Mouse (Mus musculus) kidney, embryonic 15.5 days (tissue): ENCODE results near the gene Vwa8. TPM values are rescaled to one million over a fixed set of nuclear protein-coding genes. Genes with fewer than 3 reads are reported as not detected.

Experiments used
- ATAC-seq: fragments of 200-750 bp; cut with Nextera tagmentation; replicated peaks from 2 replicates; pipeline ENCODE4 v1.8.0; 2017; ENCODE audit warnings: moderate TSS enrichment; ENCODE audit not compliant: low FRiP score
- H3K27ac ChIP-seq: fragments of 300-500 bp; sonication (generic); 2 replicates; pipeline ENCODE4 v1.5.1; 2015; ENCODE audit warnings: mild to moderate bottlenecking, inconsistent platforms
- H3K27me3 ChIP-seq: fragments of 300-500 bp; sonication (generic); 2 replicates; pipeline ENCODE4 v1.6.1; 2015; ENCODE audit warnings: inconsistent platforms
- H3K36me3 ChIP-seq: fragments of 300-500 bp; sonication (generic); 2 replicates; pipeline ENCODE4 v1.6.1; 2015; ENCODE audit warnings: inconsistent platforms
- H3K4me1 ChIP-seq: fragments of 300-500 bp; sonication (generic); 2 replicates; pipeline ENCODE4 v1.6.1; 2015; ENCODE audit warnings: inconsistent platforms
- H3K4me2 ChIP-seq: fragments of 300-500 bp; sonication (generic); 2 replicates; pipeline ENCODE4 v1.6.1; 2015; ENCODE audit warnings: moderate library complexity, mild to moderate bottlenecking, inconsistent platforms
- H3K4me3 ChIP-seq: fragments of 300-500 bp; sonication (generic); replicated peaks from 2 replicates; pipeline ENCODE4 v1.5.1; 2015; ENCODE audit warnings: mild to moderate bottlenecking, inconsistent platforms
- H3K9ac ChIP-seq: fragments of 300-500 bp; sonication (generic); 2 replicates; pipeline ENCODE4 v1.6.1; 2015; ENCODE audit warnings: mild to moderate bottlenecking, inconsistent platforms
- H3K9me3 ChIP-seq: fragments of 300-500 bp; sonication (generic); replicated peaks from 2 replicates; pipeline ENCODE4 v1.6.1; 2016; ENCODE audit warnings: inconsistent platforms
- WGBS: fragments of 180-500 bp; shearing (Covaris S2); methylation state at CpG from one replicate; pipeline ENCODE4 v1.1.7; 2015; ENCODE audit warnings: mixed read lengths; 5-methylcytosine and 5-hydroxymethylcytosine counted together
- polyA plus RNA-seq: library from polyadenylated mRNA; unstranded; fragments of >200 nt; fragmentation: Nextera tagmentation; extraction: Ambion mirVana; gene quantifications from 2 replicates; pipeline ENCODE4 v1.2.1, GENCODE M21; 2015

The Vwa8 gene
- polyA plus RNA-seq, 1 experiment from 2014 or later, result 14.6 TPM

GRCm38 (mm10) chr14:79136585-79136984 lies 287.7 kb downstream of the Vwa8 start:
- Histone ChIP-seq H3K27ac (no peak overlapping the region), H3K4me2 (no peak overlapping the region), H3K9ac (no peak overlapping the region), H3K4me1 (peaks cover 22% of the 10 kb centered on the region), H3K9me3 (no peaks in the 10 kb centered on the region), H3K36me3 (no peaks in the 10 kb centered on the region), H3K27me3 (no peaks in the 10 kb centered on the region), H3K4me3 (no peak overlapping the region)
- 76% methylated on average over 3 of the region's 3 CpGs for WGBS
- no peak for ATAC-seq

DNA sequence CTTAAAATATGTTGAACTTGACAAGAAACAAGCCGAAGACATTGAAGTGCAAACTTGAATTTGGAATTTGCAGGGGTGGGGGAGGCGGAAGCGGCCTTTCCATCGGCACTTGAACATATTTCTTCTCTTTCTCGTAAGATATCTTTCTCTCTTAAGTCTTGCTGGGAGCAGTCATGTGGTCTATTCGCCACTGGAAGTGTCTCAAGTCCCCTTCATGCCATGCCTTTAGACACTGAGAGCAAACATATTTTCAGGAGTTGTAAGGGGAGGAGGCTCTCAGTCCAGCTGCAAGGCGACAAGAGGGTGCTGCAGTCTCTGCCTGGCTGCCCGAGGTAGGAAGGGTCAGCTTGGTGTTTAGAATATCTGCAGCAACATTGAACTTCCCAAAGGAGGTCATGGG lies 288.2 kb downstream of the Vwa8 start:
- Histone ChIP-seq H3K36me3 (no peaks in the 10 kb centered on the region), H3K9ac (no peak overlapping the region), H3K4me2 (no peak overlapping the region), H3K27me3 (no peaks in the 10 kb centered on the region), H3K9me3 (no peaks in the 10 kb centered on the region), H3K4me1 (peaks cover 22% of the 10 kb centered on the region), H3K4me3 (no peak overlapping the region), H3K27ac (no peak overlapping the region)
- WGBS, result 60% methylated on average over 8 of the region's 8 CpGs
- ATAC-seq, result no peak

DNA sequence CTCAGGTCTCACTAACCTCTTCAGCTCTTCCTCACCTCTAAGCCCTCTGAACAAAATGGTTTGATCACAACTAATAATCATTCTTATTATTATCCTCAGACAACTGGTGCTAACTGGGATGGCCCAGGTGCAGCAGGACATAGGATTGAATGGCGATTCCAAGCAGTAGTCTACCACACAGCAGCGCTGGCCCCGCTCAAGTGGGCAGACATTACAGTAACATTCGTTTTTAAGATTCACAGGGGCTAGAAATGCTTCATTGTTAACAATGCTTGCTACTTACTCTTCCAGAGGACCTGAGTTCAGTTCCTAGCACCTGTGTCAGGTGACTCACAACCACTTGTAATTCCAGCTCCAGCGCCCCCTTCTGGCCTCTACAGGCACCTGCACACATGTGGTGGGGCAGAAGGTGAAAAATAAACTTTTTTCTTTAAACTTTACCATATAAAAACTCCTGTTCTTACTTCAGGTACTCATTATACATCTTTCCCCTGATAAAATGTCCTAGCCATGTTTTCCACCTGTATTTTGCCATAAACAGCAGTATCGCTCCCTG lies 290.3 kb downstream of the Vwa8 start:
- no peaks in the 10 kb centered on the region for H3K27me3 ChIP-seq
- no peaks in the 10 kb centered on the region for H3K9me3 ChIP-seq
- no peaks in the 10 kb centered on the region for H3K36me3 ChIP-seq
- no peak overlapping the region for H3K4me2 ChIP-seq
- no peak overlapping the region for H3K9ac ChIP-seq
- no peak overlapping the region for H3K4me3 ChIP-seq
- WGBS, result 89% methylated on average over 6 of the region's 6 CpGs
- H3K27ac ChIP-seq, result no peak overlapping the region
- ATAC-seq, result no peak
- peaks cover 28% of the 10 kb centered on the region for H3K4me1 ChIP-seq

GRCm38 (mm10) chr14:79139918-79140825 lies 291.3 kb downstream of the Vwa8 start:
- Histone ChIP-seq H3K4me3 (no peak overlapping the region), H3K36me3 (no peaks in the 10 kb centered on the region), H3K4me2 (peak overlapping the region; percentile 1; the same call in 1 of the 2 replicates), H3K27me3 (no peaks in the 10 kb centered on the region), H3K9ac (no peak overlapping the region), H3K9me3 (no peaks in the 10 kb centered on the region), H3K27ac (peak overlapping the region; percentile 39), H3K4me1 (peaks cover 31% of the 10 kb centered on the region)
- WGBS, result 21% methylated on average over 19 of the region's 19 CpGs
- peak; percentile 84 for ATAC-seq

GRCm38 (mm10) chr14:79140826-79141219 lies 292.0 kb downstream of the Vwa8 start:
- peaks cover 31% of the 10 kb centered on the region for H3K4me1 ChIP-seq
- 75% methylated on average over 2 of the region's 2 CpGs for WGBS
- no peak overlapping the region for H3K9ac ChIP-seq
- no peaks in the 10 kb centered on the region for H3K36me3 ChIP-seq
- no peaks in the 10 kb centered on the region for H3K27me3 ChIP-seq
- H3K4me2 ChIP-seq, result no peak overlapping the region
- H3K9me3 ChIP-seq, result no peaks in the 10 kb centered on the region
- H3K27ac ChIP-seq, result peak overlapping the region; percentile 39; the same call in 1 of the 2 replicates
- no peak for ATAC-seq
- H3K4me3 ChIP-seq, result no peak overlapping the region

DNA sequence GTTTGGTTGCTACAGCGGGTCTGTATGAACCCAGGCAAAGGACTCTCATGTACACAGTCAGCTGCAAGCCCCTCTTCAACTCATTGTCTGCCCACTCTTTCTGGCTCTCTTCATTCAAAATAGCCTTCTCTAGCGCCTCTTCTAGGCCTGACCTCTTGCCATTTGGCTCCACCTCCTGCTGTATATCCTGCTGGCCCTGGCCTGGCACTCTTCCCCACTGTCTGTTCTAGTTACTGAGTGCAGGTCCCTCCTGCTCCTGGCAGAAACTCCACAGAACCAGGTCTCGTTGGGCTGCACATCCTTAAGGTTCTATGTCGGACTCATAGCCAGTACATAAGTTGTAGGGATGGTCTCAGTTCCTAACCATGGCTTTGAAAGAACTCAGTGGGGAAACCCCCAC lies 293.5 kb downstream of the Vwa8 start:
- H3K4me2 ChIP-seq, result no peak overlapping the region
- no peak overlapping the region for H3K4me3 ChIP-seq
- no peak overlapping the region for H3K9ac ChIP-seq
- peaks cover 28% of the 10 kb centered on the region for H3K4me1 ChIP-seq
- no peaks in the 10 kb centered on the region for H3K9me3 ChIP-seq
- no peak overlapping the region for H3K27ac ChIP-seq
- H3K36me3 ChIP-seq, result no peaks in the 10 kb centered on the region
- no peak for ATAC-seq
- 87% methylated on average over 4 of the region's 4 CpGs for WGBS
- H3K27me3 ChIP-seq, result no peaks in the 10 kb centered on the region

GRCm38 (mm10) chr14:79143696-79144095 lies 294.8 kb downstream of the Vwa8 start:
- Histone ChIP-seq H3K4me2 (no peak overlapping the region), H3K9ac (no peak overlapping the region), H3K4me1 (peaks cover 28% of the 10 kb centered on the region), H3K27me3 (no peaks in the 10 kb centered on the region), H3K36me3 (no peaks in the 10 kb centered on the region), H3K9me3 (no peaks in the 10 kb centered on the region), H3K4me3 (no peak overlapping the region), H3K27ac (no peak overlapping the region)
- no peak for ATAC-seq
- 91% methylated on average over 9 of the region's 9 CpGs for WGBS

- WGBS, result 62% methylated on average over 13 of the region's 13 CpGs
- peak; percentile 41; the same call in 1 of the 2 replicates for ATAC-seq
- Histone ChIP-seq H3K4me3 (no peak overlapping the region), H3K9ac (no peak overlapping the region), H3K36me3 (no peaks in the 10 kb centered on the region), H3K27me3 (no peaks in the 10 kb centered on the region), H3K9me3 (no peaks in the 10 kb centered on the region), H3K27ac (no peak overlapping the region), H3K4me2 (no peak overlapping the region), H3K4me1 (peaks cover 26% of the 10 kb centered on the region)
Observed at GRCm38 (mm10) chr14:79144278-79145224, 295.7 kb downstream of the Vwa8 start.

DNA sequence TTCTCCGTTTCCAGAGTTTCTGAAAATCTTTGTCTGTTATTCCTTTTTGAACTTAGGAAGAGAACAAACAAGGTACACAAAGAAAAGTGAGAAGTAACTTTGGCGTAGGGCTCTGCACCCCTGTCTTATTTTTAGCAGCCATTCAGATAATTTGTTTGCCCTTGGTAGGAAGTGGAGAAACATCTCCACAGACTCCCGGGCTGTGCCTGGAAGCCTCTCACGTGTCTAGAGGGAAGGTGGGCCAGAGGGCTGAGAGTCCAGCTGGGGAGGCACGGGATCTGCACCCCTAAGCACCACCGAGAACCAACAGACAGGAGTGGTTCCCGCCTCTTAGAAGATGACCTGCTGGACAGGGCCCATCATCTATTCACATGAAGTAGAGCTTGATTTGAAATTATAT lies 302.9 kb downstream of the Vwa8 start:
- Histone ChIP-seq H3K27me3 (no peaks in the 10 kb centered on the region), H3K4me3 (no peak overlapping the region), H3K27ac (no peak overlapping the region), H3K4me1 (peaks cover 4% of the 10 kb centered on the region), H3K9me3 (no peaks in the 10 kb centered on the region), H3K9ac (no peak overlapping the region), H3K4me2 (no peak overlapping the region), H3K36me3 (no peaks in the 10 kb centered on the region)
- 82% methylated on average over 7 of the region's 7 CpGs for WGBS
- no peak for ATAC-seq

DNA sequence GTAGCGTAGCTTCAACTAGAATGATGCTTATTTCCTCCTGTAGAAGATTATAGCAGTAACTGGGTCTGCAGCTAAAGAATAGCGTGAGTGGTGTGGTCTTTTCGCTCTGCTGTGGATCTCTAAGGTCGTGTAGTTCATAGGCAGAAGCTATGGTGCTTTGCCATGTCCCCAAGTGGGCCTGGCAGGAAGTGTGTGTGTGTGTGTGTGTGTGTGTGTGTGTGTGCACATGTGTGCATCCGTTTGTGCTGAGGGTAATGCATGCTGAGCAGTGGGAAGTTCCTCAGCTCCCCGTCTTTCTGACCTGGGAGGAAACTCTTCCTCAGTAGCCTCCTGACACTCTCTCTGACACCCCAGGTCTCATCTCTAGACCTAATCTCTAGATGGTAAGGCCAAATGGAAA lies 305.0 kb downstream of the Vwa8 start:
- H3K4me2 ChIP-seq, result no peak overlapping the region

GRCm38 (mm10) chr14:79154961-79155360 lies 306.1 kb downstream of the Vwa8 start:
- no peak for ATAC-seq
- Histone ChIP-seq H3K4me3 (no peak overlapping the region), H3K9ac (no peak overlapping the region), H3K4me1 (peaks cover 21% of the 10 kb centered on the region), H3K36me3 (0 out of 2 replicates have a peak, but pooled peaks cover under 1% of the 10 kb centered on the region), H3K27me3 (no peaks in the 10 kb centered on the region), H3K4me2 (no peak overlapping the region), H3K9me3 (no peaks in the 10 kb centered on the region), H3K27ac (no peak overlapping the region)
- WGBS, result 63% methylated on average over 11 of the region's 11 CpGs

More for the DNA sequence above, 305.0 kb downstream of the Vwa8 start:
- Histone ChIP-seq H3K9me3 (no peaks in the 10 kb centered on the region), H3K27me3 (no peaks in the 10 kb centered on the region), H3K4me3 (no peak overlapping the region), H3K9ac (no peak overlapping the region), H3K27ac (no peak overlapping the region), H3K4me1 (peaks cover 21% of the 10 kb centered on the region), H3K36me3 (no peaks in the 10 kb centered on the region)
- ATAC-seq, result no peak
- 82% methylated on average over 6 of the region's 6 CpGs for WGBS
